ENCODE assay signal across 13 mouse cellular contexts in genomic region chr7:37554405-37554804, GRCm38 (mm10).
"Had no signal": no experiment of that assay in that cellular context is flagged by ENCODE, and none has a peak within 500 bp of the region (broad histone marks: within the 10 kb centered on the region; RNA-seq: fewer than 3 reads in every experiment).

No protein-coding gene starts in this region.

- H3K27ac ChIP-seq: left cerebral cortex, adult 2 months; limb, embryonic 10.5 days; liver, embryonic 15.5 days; neural tube, embryonic 13.5 days had no signal

- H3K9me3 ChIP-seq: limb, embryonic 10.5 days; liver, embryonic 15.5 days; neural tube, embryonic 13.5 days had no signal

- H3K4me3 ChIP-seq: left cerebral cortex, adult 2 months; limb, embryonic 10.5 days; liver, embryonic 15.5 days; neural tube, embryonic 13.5 days had no signal

- H3K9ac ChIP-seq: liver, embryonic 15.5 days; neural tube, embryonic 13.5 days had no signal

- DNase-seq: kidney, postnatal 10 days; kidney, postnatal 4 days; lung, adult 2 months; retina, postnatal 1 day; right cerebral cortex, postnatal 4 days; spleen, adult 18-20 months; thymus, adult 18-20 months; thymus, postnatal 14 days had no signal

- H3K4me1 ChIP-seq: liver, embryonic 15.5 days had no signal

- H3K4me2 ChIP-seq: liver, embryonic 11.5 days; liver, embryonic 15.5 days; neural tube, embryonic 13.5 days had no signal

- H3K27me3 ChIP-seq: liver, embryonic 15.5 days; neural tube, embryonic 13.5 days had no signal

- H3K36me3 ChIP-seq: limb, embryonic 10.5 days; liver, embryonic 15.5 days; neural tube, embryonic 13.5 days had no signal
